Mouse (Mus musculus): ENCODE data around the gene Ttc25.
"Not testable (repeated sequence)": the region's sequence is repeated elsewhere in the genome, so short reads cannot be mapped to it uniquely, and the experiment has no call there.

The Ttc25 gene

DNA sequence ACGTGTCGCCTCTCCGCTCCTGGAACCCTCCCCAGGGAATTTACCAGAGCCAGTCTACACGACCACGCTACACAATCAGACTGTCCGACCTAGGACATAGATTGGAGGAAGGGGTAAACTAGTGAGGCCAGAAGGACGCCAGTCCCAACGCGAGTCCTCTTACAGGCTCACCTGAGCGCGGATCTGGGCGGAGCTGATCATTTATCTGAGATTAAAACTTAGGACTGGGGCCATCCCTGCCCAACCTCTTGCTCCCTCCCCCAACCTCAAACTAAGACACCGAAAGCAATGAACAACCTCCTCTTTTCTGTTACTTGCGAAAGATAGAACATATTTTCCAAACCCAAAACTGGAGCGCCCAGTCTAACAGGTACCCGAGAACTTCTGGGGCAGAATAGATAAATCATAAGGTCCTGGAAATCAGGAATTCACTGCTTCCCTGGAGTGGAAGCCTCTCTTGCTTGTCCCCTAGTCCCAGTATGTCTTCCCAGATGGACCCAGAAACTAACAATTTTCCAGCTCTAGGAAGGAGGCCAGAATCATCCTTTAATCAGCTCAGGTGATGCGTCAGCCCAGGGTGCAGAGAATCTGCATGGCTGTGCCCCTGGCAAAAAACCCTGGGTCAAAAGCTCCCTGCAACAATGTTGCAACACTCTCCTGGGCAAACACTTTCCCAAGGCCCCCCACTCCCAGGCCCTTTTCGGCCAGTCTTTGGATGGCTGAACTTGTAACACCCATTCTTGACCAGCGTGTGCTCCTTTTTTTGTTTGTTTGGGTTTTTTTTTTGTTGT lies 16.8 kb upstream of the Ttc25 start:
- in situ Hi-C loops (cut with MseI, MboI), result no loop called here

DNA sequence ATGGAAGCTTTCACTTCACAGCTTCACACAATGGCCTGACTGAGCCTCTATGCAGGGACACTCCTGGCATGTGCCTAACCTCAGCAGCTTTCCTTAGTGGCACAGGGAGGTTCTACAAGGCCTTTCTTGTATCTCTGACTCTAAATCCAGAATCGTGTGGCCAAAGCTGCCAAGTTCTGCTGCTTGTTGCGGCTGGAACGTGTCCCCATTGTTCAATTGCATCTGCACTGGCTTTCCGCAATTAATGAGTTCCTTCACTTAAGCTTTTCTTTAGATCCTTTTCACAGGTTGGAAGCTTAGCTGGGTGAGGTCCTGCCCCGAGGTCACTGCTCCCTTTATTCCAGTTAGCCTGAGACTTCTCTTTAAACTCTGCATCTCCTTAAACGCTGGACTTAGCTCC lies 11.5 kb upstream of the Ttc25 start:
- in situ Hi-C loops (cut with MseI, MboI), result no loop called here

- in situ Hi-C loops (cut with MseI, MboI), result not testable (repeated sequence)
These were observed 11.0 kb upstream of the Ttc25 start for GRCm38 (mm10) chr11:100534411-100534810.

DNA sequence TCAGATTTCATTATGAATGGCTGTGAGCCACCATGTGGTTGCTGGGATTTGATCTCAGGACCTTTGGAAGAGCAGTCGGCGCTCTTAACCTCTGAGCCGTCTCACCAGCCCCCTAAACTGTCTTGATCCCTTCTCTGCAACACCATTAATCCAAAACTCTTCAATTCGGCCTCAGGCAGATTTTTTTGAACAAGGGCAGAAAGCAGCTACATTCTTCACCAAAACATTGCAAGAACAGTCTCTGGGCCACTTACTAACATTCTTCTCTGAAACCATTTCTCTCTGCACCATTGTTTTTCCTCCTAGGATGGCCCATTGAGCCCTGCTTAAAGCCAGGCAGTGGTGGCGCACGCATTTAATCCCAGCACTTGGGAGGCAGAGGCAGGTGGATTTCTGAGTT lies 10.6 kb upstream of the Ttc25 start:
- in situ Hi-C loops (cut with MseI, MboI), result not testable (repeated sequence)

GRCm38 (mm10) chr11:100535996-100536395 lies 9.4 kb upstream of the Ttc25 start:
- in situ Hi-C loops (cut with MseI, MboI), result no loop called here

GRCm38 (mm10) chr11:100536466-100536865 lies 8.9 kb upstream of the Ttc25 start:
- in situ Hi-C loops (cut with MseI, MboI), result no loop called here

- in situ Hi-C loops (cut with MseI, MboI), result no loop called here
These were observed 4.4 kb upstream of the Ttc25 start for GRCm38 (mm10) chr11:100540966-100541365.

- in situ Hi-C loops (cut with MseI, MboI), result no loop called here
These were observed 3.8 kb upstream of the Ttc25 start for GRCm38 (mm10) chr11:100541577-100541976.

GRCm38 (mm10) chr11:100545746-100546085 lies 309 bp downstream of the Ttc25 start:
- in situ Hi-C loops (cut with MseI, MboI), result no loop called here

DNA sequence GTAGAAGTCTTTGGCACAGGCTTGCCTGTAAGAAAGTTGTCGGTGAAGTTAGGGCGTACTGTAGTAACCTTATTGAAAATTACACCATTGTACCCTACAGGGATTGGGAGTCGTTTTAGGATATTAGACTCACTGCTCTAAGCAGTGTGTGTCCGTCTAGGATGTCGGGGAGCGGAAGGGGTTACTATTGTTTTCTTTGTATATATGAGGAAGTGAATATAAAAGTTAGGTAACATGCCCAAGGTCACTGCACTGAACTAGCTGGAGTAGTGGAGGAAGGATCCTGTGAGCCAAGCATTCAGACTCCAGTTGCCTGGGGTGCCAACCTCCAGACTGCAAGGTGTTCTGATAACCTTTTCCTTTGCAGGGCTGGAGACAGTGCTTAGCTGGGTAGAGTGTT lies 1.5 kb downstream of the Ttc25 start:
- in situ Hi-C loops (cut with MseI, MboI), result no loop called here

- in situ Hi-C loops (cut with MseI, MboI), result no loop called here
These were observed 2.7 kb downstream of the Ttc25 start for GRCm38 (mm10) chr11:100548141-100548540.

DNA sequence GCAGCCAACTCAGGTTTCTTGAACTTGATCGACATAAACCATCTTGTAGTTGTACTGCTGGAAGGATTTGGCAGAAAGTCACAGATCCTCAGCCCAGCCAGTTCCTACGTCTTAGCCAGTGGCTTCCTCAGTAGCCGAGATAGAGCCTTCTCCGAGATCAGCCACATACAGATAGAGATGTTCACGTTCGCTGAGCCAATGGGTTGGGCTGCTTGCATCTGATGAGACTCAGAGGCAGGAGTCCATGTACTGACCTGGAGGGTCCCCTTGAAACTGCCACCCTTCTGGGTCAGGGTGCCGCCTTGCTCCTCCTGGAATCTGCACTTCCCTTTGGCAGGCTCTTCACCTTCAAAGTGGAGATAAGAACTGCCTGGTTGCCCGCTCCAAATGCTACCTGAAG lies 4.1 kb downstream of the Ttc25 start:
- in situ Hi-C loops (cut with MseI, MboI), result no loop called here

GRCm38 (mm10) chr11:100550101-100550500 lies 4.7 kb downstream of the Ttc25 start:
- in situ Hi-C loops (cut with MseI, MboI), result no loop called here

DNA sequence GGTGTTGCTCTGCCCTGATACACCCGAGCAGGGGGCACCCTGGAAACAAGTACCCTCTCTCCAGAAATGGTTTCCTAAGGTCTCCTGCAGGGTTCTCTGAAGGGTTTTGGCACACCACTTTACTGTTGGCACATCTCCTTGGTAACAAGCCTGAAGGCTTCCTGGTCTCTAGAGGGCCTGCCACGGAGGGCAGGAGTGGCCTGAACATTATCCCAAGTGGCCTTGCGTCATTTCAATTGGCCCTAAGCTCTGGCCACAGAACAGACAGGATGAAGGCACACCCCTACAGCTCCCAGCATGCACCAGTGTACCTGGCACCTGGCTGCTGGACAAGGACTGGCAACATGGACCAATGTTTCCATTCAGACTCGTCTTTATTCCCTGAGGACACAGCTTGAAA lies 7.4 kb downstream of the Ttc25 start:
- in situ Hi-C loops (cut with MseI, MboI), result no loop called here

DNA sequence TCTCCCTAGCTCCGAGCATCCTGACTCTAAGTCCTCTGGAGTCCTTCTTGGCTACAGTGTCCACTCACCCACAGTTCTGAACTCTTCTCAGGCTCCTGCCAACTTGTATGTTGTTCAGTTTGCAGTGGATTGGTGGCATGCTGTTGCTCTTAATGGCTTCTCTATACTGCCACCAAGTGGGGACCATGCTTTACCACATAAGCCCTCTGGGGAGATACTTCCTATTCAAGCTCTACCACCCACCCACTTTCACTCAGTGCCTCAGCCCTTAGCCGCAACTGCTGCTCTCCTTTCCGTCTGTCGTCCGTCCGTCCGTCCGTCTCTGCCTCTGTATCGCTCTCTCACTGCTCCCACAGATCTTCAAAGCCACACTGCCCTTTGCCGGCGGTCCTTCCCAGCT lies 10.2 kb downstream of the Ttc25 start:
- in situ Hi-C loops (cut with MseI, MboI), result no loop called here

DNA sequence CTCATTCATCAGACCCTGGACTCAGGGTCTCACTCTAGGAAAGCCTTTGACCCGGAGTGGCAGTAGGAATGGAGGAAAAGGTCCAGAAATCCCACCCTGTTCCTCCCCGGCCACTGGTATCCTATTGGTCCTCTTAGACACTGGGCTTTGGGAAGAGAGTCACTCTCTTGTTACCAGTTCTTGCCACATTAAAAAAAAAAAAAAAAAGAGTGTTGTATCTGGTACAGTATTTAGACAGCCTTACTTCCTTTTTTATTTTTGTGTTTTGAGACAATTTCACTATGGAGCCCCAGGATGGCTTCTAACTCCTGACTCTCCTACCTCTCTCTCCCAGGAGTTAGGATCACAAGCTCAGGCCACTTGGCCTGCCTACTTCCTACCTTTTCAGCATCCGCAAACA lies 12.2 kb downstream of the Ttc25 start:
- in situ Hi-C loops (cut with MseI, MboI), result no loop called here

DNA sequence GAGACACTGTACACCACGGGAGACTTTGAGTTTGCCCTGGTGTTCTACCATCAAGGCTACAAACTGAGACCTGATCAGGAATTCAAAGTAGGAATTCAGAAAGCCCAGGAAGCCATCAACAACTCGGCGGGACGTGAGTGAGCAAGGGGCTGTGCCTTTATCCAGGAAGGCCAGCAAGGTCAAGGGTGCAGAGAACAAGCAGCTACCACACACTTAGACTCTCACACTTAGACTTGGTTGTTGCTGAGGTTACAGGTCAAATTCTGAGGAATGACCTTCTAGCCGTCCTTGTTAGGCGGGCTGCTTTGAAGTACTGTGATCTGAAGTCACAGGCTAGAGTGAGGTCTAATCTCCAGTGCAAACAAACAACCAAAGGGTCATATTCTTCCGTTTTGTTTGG lies 14.1 kb downstream of the Ttc25 start:
- in situ Hi-C loops (cut with MseI, MboI), result no loop called here

DNA sequence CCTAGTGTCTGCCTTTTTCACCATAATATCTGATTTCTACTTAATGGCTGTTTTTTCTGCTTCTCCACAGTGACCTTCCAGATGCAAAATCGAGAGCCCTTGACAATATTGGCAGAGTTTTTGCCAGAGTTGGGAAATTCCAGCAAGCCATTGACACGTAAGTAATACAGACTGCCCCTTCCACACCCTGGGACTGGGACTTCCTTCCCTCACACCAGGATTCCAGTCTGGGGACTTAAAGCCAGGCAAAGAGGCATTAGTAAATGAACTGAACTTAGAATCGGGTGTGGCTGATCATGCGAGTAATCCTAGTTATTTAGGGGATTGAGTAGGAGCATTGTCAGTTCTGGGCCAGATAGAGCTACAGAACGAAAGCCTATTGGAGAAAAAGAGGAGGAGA lies 16.3 kb downstream of the Ttc25 start:
- in situ Hi-C loops (cut with MseI, MboI), result no loop called here

DNA sequence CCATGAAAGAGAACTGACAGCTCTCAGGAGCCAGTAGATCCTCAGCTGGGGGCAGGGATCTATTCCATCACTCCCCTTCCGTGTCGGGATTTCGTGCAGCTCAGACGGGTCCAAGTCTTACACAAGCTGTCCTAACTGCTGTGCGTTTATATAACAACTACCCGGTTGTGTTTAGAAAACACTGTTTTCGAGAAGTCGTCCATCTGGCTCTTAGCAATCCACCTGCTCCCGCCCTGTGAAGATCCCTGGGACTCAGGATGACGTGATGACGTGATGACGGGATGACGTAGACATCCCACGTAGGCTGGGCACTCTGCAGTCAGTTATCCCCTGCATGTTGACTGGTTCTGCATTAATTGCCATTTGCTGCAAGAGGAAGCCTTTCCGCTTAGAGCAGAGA lies 18.9 kb downstream of the Ttc25 start:
- in situ Hi-C loops (cut with MseI, MboI), result no loop called here

GRCm38 (mm10) chr11:100564703-100565102 lies 19.3 kb downstream of the Ttc25 start:
- in situ Hi-C loops (cut with MseI, MboI), result no loop called here

DNA sequence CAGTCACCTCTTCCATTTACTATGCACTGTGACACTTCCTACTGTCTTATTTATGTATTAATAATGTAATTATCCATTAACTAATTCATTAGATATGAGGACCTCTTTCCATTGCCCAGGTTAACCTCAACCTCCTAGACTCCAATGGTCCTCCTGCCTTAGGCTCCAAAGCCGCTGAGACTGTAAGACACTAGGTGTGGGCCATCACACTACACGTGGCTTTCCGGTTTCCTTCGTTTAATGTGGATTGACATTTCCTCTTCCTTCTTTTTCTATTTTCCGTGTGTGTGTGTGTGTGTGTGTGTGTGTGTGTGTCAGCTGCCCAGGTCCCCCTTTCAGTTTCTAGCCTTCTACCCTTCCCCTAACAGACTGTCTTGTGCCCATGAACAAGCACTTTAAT lies 21.8 kb downstream of the Ttc25 start:
- in situ Hi-C loops (cut with MseI, MboI), result no loop called here

- in situ Hi-C loops (cut with MseI, MboI), result no loop called here
These were observed 22.4 kb downstream of the Ttc25 start for GRCm38 (mm10) chr11:100567815-100568245.

GRCm38 (mm10) chr11:100568692-100569091 lies 23.3 kb downstream of the Ttc25 start:
- in situ Hi-C loops (cut with MseI, MboI), result no loop called here

DNA sequence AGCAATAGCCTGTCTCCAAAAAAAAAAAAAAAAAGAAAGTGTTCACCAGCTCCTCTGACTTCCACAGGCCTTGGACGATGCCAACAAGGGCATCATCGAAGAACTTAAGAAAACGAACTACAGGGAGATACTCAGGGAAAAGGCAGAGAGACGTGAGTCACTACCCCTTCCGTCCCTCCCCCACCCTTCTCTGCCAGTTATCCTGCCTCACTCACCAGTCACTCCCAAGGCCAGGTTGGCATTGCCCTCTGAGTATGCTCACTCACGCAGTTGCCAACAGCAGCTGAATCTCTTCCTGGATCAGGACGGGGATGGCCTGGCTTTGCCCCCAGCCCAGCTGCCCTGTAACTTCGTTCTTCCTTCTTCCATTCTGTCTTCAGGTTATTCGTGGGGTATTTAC lies 24.4 kb downstream of the Ttc25 start:
- in situ Hi-C loops (cut with MseI, MboI), result loop anchor here in 1 of 2 experiments (5.0 kb wide), 1 partner anchor 138 kb away; no protein-coding TSS in a partner anchor
